Mouse (Mus musculus) C2C12 (cell line): ENCODE measurements around the gene Ubr1.

Experiments
- CEBPB ChIP-seq: IDR thresholded peaks from one replicate; pipeline ENCODE4 v1.6.1; 2011; ENCODE audit warnings: low read depth, mild to moderate bottlenecking, control low read depth, moderate library complexity
- CTCF ChIP-seq: IDR thresholded peaks from one replicate; pipeline ENCODE4 v1.5.1; 2011; ENCODE audit not compliant: control insufficient read depth, insufficient read depth, insufficient read length
- MAX ChIP-seq: IDR thresholded peaks from one replicate; pipeline ENCODE4 v1.6.1; 2011; ENCODE audit warnings: mild to moderate bottlenecking, control low read depth
- MYOD1 ChIP-seq: IDR thresholded peaks from one replicate; pipeline ENCODE4 v1.6.1; 2011; ENCODE audit warnings: low read depth; ENCODE audit not compliant: control insufficient read depth, insufficient read length
- MYOG ChIP-seq: IDR thresholded peaks from one replicate; pipeline ENCODE4 v1.6.1; 2011; ENCODE audit not compliant: control insufficient read depth, insufficient read length; ENCODE audit errors: extremely low read depth
- USF1 ChIP-seq: IDR thresholded peaks from one replicate; pipeline ENCODE4 v1.6.1; 2011; ENCODE audit warnings: low read depth, mild to moderate bottlenecking, control low read depth, moderate library complexity

DNA sequence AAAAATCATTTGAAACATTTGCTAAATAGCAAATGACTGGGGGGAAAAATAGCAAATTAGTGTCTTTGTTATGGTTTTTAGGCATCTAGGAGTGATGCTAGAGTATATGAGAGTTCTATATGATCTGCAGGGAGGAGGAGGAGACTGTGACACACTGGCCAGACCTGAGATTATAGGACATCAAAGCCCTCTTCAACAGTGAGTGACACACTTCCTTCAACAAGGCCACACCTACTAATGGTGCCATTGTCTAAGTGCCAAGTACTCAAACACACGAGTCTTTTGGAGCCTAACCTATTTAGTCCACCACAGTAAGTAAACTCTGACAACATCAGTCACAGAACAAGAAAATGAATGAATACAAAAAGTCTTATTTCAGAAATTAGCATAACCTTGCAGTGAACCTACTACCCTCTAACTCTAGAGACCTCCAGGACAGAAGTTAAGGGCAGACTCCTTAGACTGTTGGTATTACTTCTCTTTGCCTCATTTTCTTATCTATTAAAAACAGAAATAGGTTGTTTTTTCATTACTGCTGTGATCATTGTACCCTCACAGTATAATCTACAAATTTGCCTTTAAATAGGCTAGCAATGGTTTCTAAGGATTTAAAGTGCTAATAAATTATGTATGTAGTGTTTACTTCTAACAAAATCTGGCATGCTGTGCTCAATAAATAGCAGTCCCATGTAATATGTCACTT lies 143.4 kb downstream of the Ubr1 start:
- no peak for TF ChIP-seq CTCF
- TF ChIP-seq USF1, result no peak
- TF ChIP-seq CEBPB, result no peak
- TF ChIP-seq MYOG, result no peak
- TF ChIP-seq MYOD1, result no peak
- TF ChIP-seq MAX, result no peak
